Mouse (Mus musculus) stomach, postnatal 0 days (tissue): ENCODE results near the gene Iqschfp.

ENCODE experiments used
- CTCF ChIP-seq: IDR thresholded peaks from 2 replicates; pipeline ENCODE4 v1.5.1; 2016; ENCODE audit warnings: antibody characterized with exemption, low read depth, mild to moderate bottlenecking, moderate library complexity
- EP300 ChIP-seq: optimal IDR thresholded peaks from 2 replicates; pipeline ENCODE3; 2016; ENCODE audit warnings: antibody characterized with exemption

GRCm38 (mm10) chr3:68077406-68077805, 185.4 kb downstream of the Iqschfp start:
- TF ChIP-seq CTCF, result no peak
- TF ChIP-seq EP300, result no peak
